Mouse (Mus musculus) urinary bladder, postnatal 4 days (tissue): Measurements from ENCODE around the gene Dzank1.

Experiments used
- DNase-seq, 2 experiments: peaks; one replicate each; pipeline ENCODE4 v3.0.0; 2021 to 2022; ENCODE audit warnings: low spot score in 2 of 2

Gene Dzank1

GRCm38 (mm10) chr2:144465876-144466575, 61.2 kb downstream of the Dzank1 start:
- no peak for DNase-seq

GRCm38 (mm10) chr2:144464799-144465760, 62.1 kb downstream of the Dzank1 start:
- DNase-seq, result no peak

DNA sequence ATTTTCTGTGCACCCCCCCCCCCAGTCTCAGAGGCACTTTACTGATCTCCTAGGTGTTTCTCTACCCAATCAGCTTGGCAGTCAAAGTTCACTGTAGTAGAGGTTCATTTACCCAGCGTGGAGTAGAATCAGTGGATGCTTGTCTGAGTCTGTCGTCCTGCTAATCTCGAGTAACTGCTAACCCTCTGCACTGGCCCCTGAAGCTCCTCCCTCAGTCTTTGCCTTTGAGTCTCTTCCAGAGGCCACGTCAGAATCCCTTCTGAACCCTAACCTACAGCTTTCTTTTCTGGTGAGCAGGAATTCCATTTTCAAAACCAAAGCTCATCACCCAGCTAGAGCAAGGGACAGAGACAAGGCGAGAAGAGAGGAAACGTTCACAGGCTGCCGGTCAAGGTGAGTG, 63.0 kb downstream of the Dzank1 start:
- DNase-seq, result no peak

DNA sequence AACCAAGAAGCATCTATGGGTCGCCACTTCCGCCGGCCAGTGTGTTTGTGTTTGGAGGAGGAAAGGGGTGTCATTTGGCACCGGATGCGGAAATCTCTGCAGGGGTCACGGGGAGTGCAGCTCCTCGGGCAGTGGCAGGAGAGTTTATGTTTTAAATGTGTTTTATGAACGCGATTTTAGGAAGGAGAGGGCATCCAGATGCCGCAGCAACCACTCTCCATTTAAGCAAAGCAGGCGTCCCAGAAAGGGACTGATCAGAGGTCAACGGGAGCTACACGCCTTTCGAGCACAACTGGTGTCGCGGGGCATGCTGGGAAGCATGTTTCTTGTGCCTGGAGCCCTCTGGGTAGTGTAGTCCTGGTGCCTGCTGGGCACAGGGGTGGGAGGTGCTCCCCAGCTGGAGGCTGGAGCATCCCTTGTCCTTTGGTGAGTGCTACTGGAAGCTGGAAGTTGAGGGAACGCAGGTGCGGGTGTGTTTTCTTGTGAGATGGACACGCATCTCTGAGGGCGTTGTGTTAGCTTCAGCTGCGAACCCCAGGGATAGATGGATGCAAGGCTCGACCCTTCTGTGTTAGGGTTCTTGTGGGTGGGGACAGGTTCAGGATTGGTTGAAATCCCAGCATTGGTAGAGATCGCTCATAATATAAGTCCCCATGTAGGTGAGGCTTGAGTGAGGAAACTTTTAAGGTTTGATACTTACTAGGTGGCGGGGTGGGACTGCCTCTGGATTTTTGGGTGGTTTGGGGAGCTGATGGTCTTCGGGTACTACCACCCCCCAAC, 68.0 kb downstream of the Dzank1 start:
- DNase-seq, result peak; percentile 76 to 77

DNA sequence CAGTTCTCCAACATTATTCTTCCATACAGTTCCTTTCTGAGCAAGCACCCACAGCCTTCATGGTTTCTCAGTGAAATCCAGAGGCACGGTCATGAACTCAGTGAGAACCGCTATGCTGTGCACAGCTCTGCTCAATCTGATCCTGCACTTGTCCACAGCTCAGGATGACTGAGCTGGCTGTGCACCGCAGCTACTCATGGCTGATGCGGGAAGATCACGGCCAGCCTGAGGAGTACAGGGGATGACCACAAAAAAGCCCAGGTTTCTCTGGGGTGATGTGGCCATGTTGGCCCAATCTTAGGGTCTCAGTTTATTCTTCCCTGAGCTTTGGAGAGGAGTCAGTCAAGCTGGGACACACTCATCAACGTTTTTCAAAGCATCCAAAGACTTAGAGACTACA, 68.9 kb downstream of the Dzank1 start:
- DNase-seq, result no peak

DNA sequence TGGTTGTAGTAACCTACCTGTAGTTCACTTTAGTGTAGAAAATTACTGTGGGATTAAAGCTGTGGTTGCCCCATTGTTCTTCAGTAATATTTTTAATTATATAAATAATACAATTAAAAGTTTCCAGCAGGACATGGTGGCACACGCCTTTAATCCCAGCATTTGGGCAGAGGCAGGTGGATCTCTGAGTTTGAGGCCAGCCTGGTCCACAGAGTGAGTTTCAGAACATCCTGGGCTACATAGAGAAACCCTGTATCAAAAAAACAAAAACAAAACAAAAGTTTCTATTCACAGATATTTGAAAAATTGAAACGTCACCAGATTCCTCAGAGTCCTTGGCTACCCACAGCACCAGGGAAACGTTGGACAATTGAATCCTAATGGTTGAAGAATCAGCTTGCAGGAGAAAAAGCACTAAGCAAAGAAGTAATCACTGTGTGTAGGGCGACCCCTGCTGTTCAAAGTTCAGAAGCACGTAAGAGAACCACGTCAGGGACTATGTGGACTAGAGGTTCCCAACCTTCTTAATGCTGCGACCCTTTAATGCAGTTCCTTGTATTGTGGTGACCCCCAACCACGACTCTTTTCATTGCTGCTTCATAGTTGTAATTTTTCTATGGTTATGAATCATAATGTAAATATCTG, 74.7 kb downstream of the Dzank1 start:
- DNase-seq, result peak; percentile 58 to 74

- DNase-seq, result no peak
Observed at GRCm38 (mm10) chr2:144450378-144450777, 76.8 kb downstream of the Dzank1 start.

DNA sequence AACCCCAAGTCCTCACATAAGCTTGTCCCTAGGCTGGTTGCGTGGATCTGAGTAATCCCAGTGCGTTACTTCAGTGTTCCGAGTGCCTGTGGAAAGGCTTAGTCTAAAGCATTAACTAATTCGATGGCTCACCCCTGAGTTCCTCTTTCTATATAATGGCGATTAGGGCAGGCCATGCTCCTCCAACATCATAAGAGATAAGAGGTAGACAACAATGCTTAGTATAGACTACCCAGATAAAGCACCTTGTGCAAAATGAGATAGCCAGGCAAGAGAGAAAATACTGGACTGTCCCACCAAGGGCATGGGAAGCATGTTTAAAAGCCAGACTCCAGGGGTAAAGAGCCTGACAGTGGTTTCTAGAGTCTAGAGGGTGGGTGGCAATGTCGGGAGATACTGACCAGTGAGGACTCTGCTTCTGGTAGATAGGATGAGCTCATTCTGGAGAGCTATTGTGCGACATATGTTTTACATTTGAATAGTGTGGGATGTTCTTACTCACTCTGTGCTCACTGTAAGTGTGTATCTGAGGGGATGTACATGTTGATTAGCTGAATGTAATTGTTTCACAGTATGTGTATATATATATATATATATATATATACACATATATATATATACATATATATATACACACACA, 80.7 kb downstream of the Dzank1 start:
- DNase-seq, result no peak

GRCm38 (mm10) chr2:144441386-144441915, 85.8 kb downstream of the Dzank1 start:
- no peak for DNase-seq

GRCm38 (mm10) chr2:144439191-144439700, 88.0 kb downstream of the Dzank1 start:
- no peak for DNase-seq

DNA sequence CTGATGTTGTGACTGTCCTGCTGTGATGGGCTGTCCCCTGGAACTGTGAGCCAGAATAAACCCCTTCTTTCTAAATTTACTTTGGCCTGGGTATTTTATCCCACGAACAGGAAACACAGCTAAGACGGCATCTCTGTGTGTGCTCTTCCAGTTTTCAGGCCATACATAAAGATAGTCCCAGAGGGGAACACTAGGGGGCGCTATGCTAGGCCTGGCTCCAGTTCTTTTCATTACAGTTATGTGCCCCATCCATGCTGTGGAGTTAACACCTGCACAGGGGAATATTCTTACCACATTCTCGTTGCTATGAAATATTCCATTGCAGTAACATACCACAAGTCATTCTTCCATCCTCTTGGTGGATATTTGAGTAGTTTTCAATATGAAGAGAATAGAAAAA, 88.8 kb downstream of the Dzank1 start:
- no peak for DNase-seq

- no peak for DNase-seq
Observed at GRCm38 (mm10) chr2:144435679-144436078, 91.5 kb downstream of the Dzank1 start.

DNA sequence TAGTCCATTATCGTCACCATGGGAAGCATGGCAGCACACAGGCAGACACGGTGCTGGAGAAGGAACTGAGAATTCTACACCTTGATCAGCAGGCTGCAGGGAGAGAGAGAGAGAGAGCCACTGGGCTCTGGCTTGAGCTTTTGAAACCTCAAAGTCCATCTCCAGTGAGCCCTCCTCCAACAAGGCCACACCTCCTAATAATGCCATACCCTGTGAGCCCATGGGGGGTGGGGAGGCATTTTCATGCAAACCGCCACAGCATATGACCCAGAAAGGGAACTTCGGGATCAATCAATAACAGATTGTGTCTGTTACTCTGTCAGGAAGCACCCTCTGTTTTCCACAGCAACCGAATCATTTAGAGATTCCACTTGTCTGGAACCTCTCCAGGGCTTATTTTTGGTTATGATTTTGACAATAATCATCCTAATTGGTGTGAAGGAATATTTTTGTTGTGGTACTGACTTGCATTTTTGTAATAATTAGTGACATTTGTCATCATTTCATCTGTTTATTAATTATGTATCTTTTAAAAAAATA, 95.9 kb downstream of the Dzank1 start:
- DNase-seq, result no peak

- no peak for DNase-seq
Observed at GRCm38 (mm10) chr2:144429171-144429570, 98.0 kb downstream of the Dzank1 start.

- DNase-seq, result no peak
Observed at GRCm38 (mm10) chr2:144428659-144429058, 98.6 kb downstream of the Dzank1 start.

GRCm38 (mm10) chr2:144427852-144428251, 99.4 kb downstream of the Dzank1 start:
- no peak for DNase-seq

- DNase-seq, result no peak
Observed at GRCm38 (mm10) chr2:144425761-144426160, 101.5 kb downstream of the Dzank1 start.

DNA sequence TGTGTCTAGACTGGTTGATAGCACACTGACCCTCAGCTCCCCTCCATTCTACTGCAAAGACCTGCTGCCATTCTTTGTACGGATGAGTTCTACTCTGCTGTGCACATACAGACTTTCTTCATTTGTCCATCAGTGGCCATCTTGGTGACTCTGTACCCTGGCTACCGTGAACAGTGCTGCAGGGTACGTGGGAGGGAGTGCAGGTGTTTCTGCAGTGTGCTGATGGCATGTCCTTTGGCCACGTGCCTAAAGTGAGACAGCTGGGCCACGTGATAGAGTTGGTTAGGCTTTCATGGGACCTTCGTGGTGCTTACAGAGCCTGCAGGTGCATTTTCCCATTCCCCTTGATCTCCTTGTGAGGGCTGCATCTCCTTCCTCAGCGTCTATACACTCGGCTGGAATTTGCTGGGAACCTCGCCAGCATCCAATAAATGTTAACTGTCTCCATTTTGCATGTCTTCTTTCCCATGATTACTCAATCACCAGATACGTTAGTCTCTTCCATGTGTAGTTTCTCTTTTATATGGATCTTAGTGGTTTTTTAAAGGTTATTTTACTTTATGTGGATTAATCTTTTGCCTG, 105.0 kb downstream of the Dzank1 start:
- no peak for DNase-seq
